Mouse (Mus musculus) neural tube, embryonic 14.5 days (tissue): ENCODE data around the gene Tsr3. TPM values are rescaled to one million over a fixed set of nuclear protein-coding genes. Genes with fewer than 3 reads are reported as not detected.
A peak's percentile ranks its signal among the peaks of the same experiment; 100 is the strongest.

Experiments used
- ATAC-seq: fragments of 200-750 bp; cut with Nextera tagmentation; 2 replicates; pipeline ENCODE4 v1.8.0; 2017; ENCODE audit warnings: low read depth, mild to moderate bottlenecking, moderate TSS enrichment, moderate library complexity
- H3K27ac ChIP-seq: fragments of 300-500 bp; sonication (generic); 2 replicates; pipeline ENCODE4 v1.5.1; 2014; ENCODE audit warnings: low read depth, mild to moderate bottlenecking, control low read depth, low read length, moderate library complexity, mixed read lengths
- H3K27me3 ChIP-seq: fragments of 300-500 bp; sonication (generic); 2 replicates; pipeline ENCODE4 v1.6.1; 2014; ENCODE audit warnings: low read length; ENCODE audit not compliant: control insufficient read depth, insufficient read depth
- H3K36me3 ChIP-seq: fragments of 300-500 bp; sonication (generic); 2 replicates; pipeline ENCODE4 v1.6.1; 2014; ENCODE audit warnings: low read length, mixed read lengths; ENCODE audit not compliant: control insufficient read depth, insufficient read depth
- H3K4me1 ChIP-seq: fragments of 300-500 bp; sonication (generic); 2 replicates; pipeline ENCODE4 v1.6.1; 2014; ENCODE audit warnings: low read length; ENCODE audit not compliant: control insufficient read depth, insufficient read depth
- H3K4me2 ChIP-seq: fragments of 300-500 bp; sonication (generic); 2 replicates; pipeline ENCODE4 v1.6.1; 2014; ENCODE audit warnings: mild to moderate bottlenecking, low read depth, low read length, control low read depth
- H3K4me3 ChIP-seq: fragments of 300-500 bp; sonication (generic); 2 replicates; pipeline ENCODE4 v1.5.1; 2014; ENCODE audit warnings: low read depth, low read length, control low read depth, mixed read lengths
- H3K9ac ChIP-seq: fragments of 300-500 bp; sonication (generic); replicated peaks from 2 replicates; pipeline ENCODE4 v1.6.1; 2014; ENCODE audit warnings: low read depth, mild to moderate bottlenecking, control low read depth, low read length, mixed read lengths
- H3K9me3 ChIP-seq: fragments of 300-500 bp; sonication (generic); 2 replicates; pipeline ENCODE4 v1.6.1; 2016; ENCODE audit warnings: low read length; ENCODE audit not compliant: control insufficient read depth
- WGBS: fragments of 180-500 bp; shearing (Covaris S2); extraction: QIAGEN DNeasy Blood & Tissue Kit; methylation state at CpG from one replicate; pipeline ENCODE4 v1.1.7; 2014; 5-methylcytosine and 5-hydroxymethylcytosine counted together
- microRNA-seq: library from miRNA; unstranded; fragments of <30 nt; microRNA quantifications from one replicate; pipeline ENCODE4, GENCODE M21; 2016
- polyA plus RNA-seq: library from polyadenylated mRNA; unstranded; fragments of >200 nt; fragmentation: Nextera tagmentation; extraction: Ambion mirVana; gene quantifications from 2 replicates; pipeline ENCODE4 v1.2.1, GENCODE M21; 2014

The Tsr3 gene
- polyA plus RNA-seq, 1 experiment from 2014 or later, result 56.4 TPM

- Histone ChIP-seq H3K36me3 (no peaks in the 10 kb centered on the region), H3K27me3 (no peaks in the 10 kb centered on the region), H3K4me2 (peak within 1 kb of the TSS; percentile 37; the same call in 1 of the 2 replicates), H3K4me3 (peak within 1 kb of the TSS; percentile 76), H3K27ac (peak within 1 kb of the TSS; percentile 99), H3K9me3 (no peaks in the 10 kb centered on the region), H3K9ac (peak within 1 kb of the TSS; percentile 87), H3K4me1 (peaks cover 21% of the 10 kb centered on the region)
- ATAC-seq, result no peak
- 82% methylated on average over 9 of the region's 9 CpGs for WGBS
Measured at GRCm38 (mm10) chr17:25274571-25275346, 34.8 kb downstream of the Tsr3 start, which contains the start of gene Ube2i. Gene Ube2i, minus strand, starts transcription at chr17:25274622.

- 96% methylated on average over 3 of the region's 3 CpGs for WGBS
- Histone ChIP-seq H3K27ac (no peak overlapping the region), H3K4me2 (no peak overlapping the region), H3K4me1 (peaks cover 14% of the 10 kb centered on the region), H3K9ac (no peak overlapping the region), H3K36me3 (no peaks in the 10 kb centered on the region), H3K27me3 (no peaks in the 10 kb centered on the region), H3K4me3 (no peak overlapping the region), H3K9me3 (no peaks in the 10 kb centered on the region)
- no peak for ATAC-seq
Measured at GRCm38 (mm10) chr17:25275833-25276232, 35.9 kb downstream of the Tsr3 start.

GRCm38 (mm10) chr17:25282133-25282532, 42.2 kb downstream of the Tsr3 start:
- Histone ChIP-seq H3K36me3 (no peaks in the 10 kb centered on the region), H3K9ac (no peak overlapping the region), H3K9me3 (no peaks in the 10 kb centered on the region), H3K27ac (no peak overlapping the region), H3K27me3 (no peaks in the 10 kb centered on the region), H3K4me3 (no peak overlapping the region), H3K4me1 (no peaks in the 10 kb centered on the region), H3K4me2 (no peak overlapping the region)
- no peak for ATAC-seq
- 49% methylated on average over 11 of the region's 11 CpGs for WGBS

GRCm38 (mm10) chr17:25285033-25285432, 45.1 kb downstream of the Tsr3 start:
- H3K9me3 ChIP-seq, result no peaks in the 10 kb centered on the region
- H3K27ac ChIP-seq, result no peak overlapping the region
- no peak overlapping the region for H3K4me2 ChIP-seq
- ATAC-seq, result no peak
- WGBS, result 27% methylated on average over 3 of the region's 3 CpGs
- H3K36me3 ChIP-seq, result no peaks in the 10 kb centered on the region
- H3K4me1 ChIP-seq, result no peaks in the 10 kb centered on the region
- no peak overlapping the region for H3K9ac ChIP-seq
- no peak overlapping the region for H3K4me3 ChIP-seq
- H3K27me3 ChIP-seq, result no peaks in the 10 kb centered on the region

GRCm38 (mm10) chr17:25288842-25289241, 48.9 kb downstream of the Tsr3 start:
- ATAC-seq, result no peak
- H3K9ac ChIP-seq, result no peak overlapping the region
- H3K27me3 ChIP-seq, result no peaks in the 10 kb centered on the region
- H3K4me1 ChIP-seq, result no peaks in the 10 kb centered on the region
- WGBS, result 26% methylated on average over 4 of the region's 4 CpGs
- no peaks in the 10 kb centered on the region for H3K9me3 ChIP-seq
- H3K4me2 ChIP-seq, result no peak overlapping the region
- H3K27ac ChIP-seq, result no peak overlapping the region
- no peaks in the 10 kb centered on the region for H3K36me3 ChIP-seq
- no peak overlapping the region for H3K4me3 ChIP-seq

- no peak overlapping the region for H3K4me2 ChIP-seq
- 46% methylated on average over 4 of the region's 4 CpGs for WGBS
- H3K4me1 ChIP-seq, result no peaks in the 10 kb centered on the region
- H3K9ac ChIP-seq, result no peak overlapping the region
- no peaks in the 10 kb centered on the region for H3K9me3 ChIP-seq
- no peak overlapping the region for H3K4me3 ChIP-seq
- no peak for ATAC-seq
- H3K27ac ChIP-seq, result no peak overlapping the region
- no peaks in the 10 kb centered on the region for H3K27me3 ChIP-seq
- H3K36me3 ChIP-seq, result no peaks in the 10 kb centered on the region
Measured at GRCm38 (mm10) chr17:25290411-25290810, 50.4 kb downstream of the Tsr3 start.

Small RNA genes within 50 kb of the gene (microRNA-seq; reads per million reads assigned to microRNA genes)
- gene Mir3547, result 6.5 reads per million, percentile 13 among the genes with 10 or more reads in this experiment

Other genes with a start within 250 kb of the Tsr3 start
- 9.2 and 10.1 TPM in 2 replicates for gene Cramp1l, start 224.4 kb upstream of the Tsr3 start, polyA plus RNA-seq
- gene Ift140, start 224.1 kb upstream of the Tsr3 start, polyA plus RNA-seq, result 18.5 and 21.9 TPM in 2 replicates
- gene Tmem204, start 156.6 kb upstream of the Tsr3 start, polyA plus RNA-seq, result 8.1 and 11.5 TPM in 2 replicates
- gene Telo2, start 124.2 kb upstream of the Tsr3 start, polyA plus RNA-seq, result 46.4 and 51.6 TPM in 2 replicates
- gene Ptx4, start 119.4 kb upstream of the Tsr3 start, polyA plus RNA-seq, result not detected in 2 replicates
- 26.3 and 26.7 TPM in 2 replicates for gene Clcn7, start 106.8 kb upstream of the Tsr3 start, polyA plus RNA-seq
- gene Ccdc154, start 77.7 kb upstream of the Tsr3 start, polyA plus RNA-seq, result not detected in 2 replicates
- not detected in 2 replicates for gene Gm38655, start 64.7 kb upstream of the Tsr3 start, polyA plus RNA-seq
- gene BC003965, start 55.6 kb upstream of the Tsr3 start, polyA plus RNA-seq, result 31.9 and 33.9 TPM in 2 replicates
- 9.1 and 10.9 TPM in 2 replicates for gene Unkl, start 51.8 kb upstream of the Tsr3 start, polyA plus RNA-seq
- gene Gnptg, start within 50 bp of the Tsr3 start, polyA plus RNA-seq, result 88.4 and 110 TPM in 2 replicates
- gene Baiap3, start 16.2 kb downstream of the Tsr3 start, polyA plus RNA-seq, result 5.8 and 7.1 TPM in 2 replicates
- gene Ube2i, start 34.5 kb downstream of the Tsr3 start, polyA plus RNA-seq, result 405 and 444 TPM in 2 replicates
- gene Prss34, start 58.2 kb downstream of the Tsr3 start, polyA plus RNA-seq, result not detected in 2 replicates
- gene Prss28, start 68.5 kb downstream of the Tsr3 start, polyA plus RNA-seq, result not detected in 2 replicates
- not detected in 2 replicates for gene Prss29, start 78.5 kb downstream of the Tsr3 start, polyA plus RNA-seq
- not detected in 2 replicates for gene Tpsab1, start 105.4 kb downstream of the Tsr3 start, polyA plus RNA-seq
- gene Tpsb2, start 126.1 kb downstream of the Tsr3 start, polyA plus RNA-seq, result not detected in 2 replicates
- gene Tpsg1, start 129.1 kb downstream of the Tsr3 start, polyA plus RNA-seq, result 1.1 and 1.6 TPM in 2 replicates
- gene Cacna1h, start 193.6 kb downstream of the Tsr3 start, polyA plus RNA-seq, result 12.3 and 12.8 TPM in 2 replicates
- gene Tekt4, start 214.4 kb downstream of the Tsr3 start, polyA plus RNA-seq, result 0.83 and 0.98 TPM in 2 replicates